Mouse (Mus musculus) liver, embryonic 16.5 days (tissue): ENCODE measurements around the gene Tnc. TPM values are rescaled to one million over a fixed set of nuclear protein-coding genes. Genes with fewer than 3 reads are reported as not detected.

ENCODE experiments used
- polyA plus RNA-seq: library from polyadenylated mRNA; unstranded; fragments of >200 nt; fragmentation: Nextera tagmentation; extraction: Ambion mirVana; gene quantifications from 2 replicates; pipeline ENCODE4 v1.2.1, GENCODE M21; 2015

Gene Tnc
- polyA plus RNA-seq, 1 experiment from 2014 or later = 3.4 TPM

Other genes starting within 250 kb of the Tnc start
- gene Tnfsf8, start 185.7 kb downstream of the Tnc start, polyA plus RNA-seq = 0.05 TPM in 1 of 2 replicates, not detected in the other